Mouse (Mus musculus) spleen, adult 2 months (tissue): ENCODE measurements at regions not wholly inside any gene's neighbourhood (a gene's known extent, or its start where the extent isn't known, plus 50 kb on each side); places are given as distances from the start of the nearest gene placed in this dataset.

Experiments used
- CTCF ChIP-seq: fragments of 200-500 bp; IDR thresholded peaks from 2 replicates; pipeline ENCODE4 v1.5.1; 2011; ENCODE audit warnings: mild to moderate bottlenecking, inconsistent platforms; ENCODE audit not compliant: insufficient read depth, insufficient read length, insufficient replicate concordance; ENCODE audit errors: extremely low read depth
- POLR2A ChIP-seq: fragments of 200-500 bp; IDR thresholded peaks from 2 replicates; pipeline ENCODE4 v1.6.1; 2011; ENCODE audit warnings: low read depth, low read length, inconsistent platforms

GRCm38 (mm10) chr3:143007047-143007446 is 125.2 kb upstream of the Pkn2 start:
- TF ChIP-seq POLR2A (no peak), CTCF (no peak)
